In genomic region chr5:116022131-116022530, GRCm38 (mm10) we compare ENCODE assay signal across 10 mouse cellular contexts. TPM values are rescaled to one million over a fixed set of nuclear protein-coding genes. Genes with fewer than 3 reads are reported as not detected.
A peak's percentile ranks its signal among the peaks of the same experiment; 100 is the strongest.
DNase-seq lines count a peak whose midpoint lies in the region; ATAC-seq and TF ChIP-seq lines count a peak whose summit lies in the region.
"Had no signal": no experiment of that assay in that cellular context is flagged by ENCODE, and none has a peak within 500 bp of the region (broad histone marks: within the 10 kb centered on the region; RNA-seq: fewer than 3 reads in every experiment).

No protein-coding gene starts in this region.

- H3K4me3 ChIP-seq in heart, adult 2 months, result peak overlapping the region; percentile 20
- H3K4me3 ChIP-seq in lung, embryonic 15.5 days, result no peak overlapping the region
- no peak overlapping the region for H3K4me3 ChIP-seq in embryonic facial prominence, embryonic 14.5 days (ENCODE audit: low read depth, low read length)
- H3K4me3 ChIP-seq in liver, embryonic 16.5 days (ENCODE audit: low read depth, low read length), result peak overlapping the region; percentile 96
- no peak overlapping the region for H3K4me3 ChIP-seq in thymus, adult 2 months (ENCODE audit: control insufficient read depth, insufficient read depth, low read length)

- H3K36me3 ChIP-seq in heart, adult 2 months (ENCODE audit: control insufficient read depth, insufficient read depth, low read length), result peaks cover 10% of the 10 kb centered on the region
- H3K36me3 ChIP-seq in lung, embryonic 15.5 days, result peaks cover 46% of the 10 kb centered on the region
- H3K36me3 ChIP-seq in embryonic facial prominence, embryonic 14.5 days (ENCODE audit: control insufficient read depth, insufficient read depth, low read length), result peaks cover 52% of the 10 kb centered on the region
- H3K36me3 ChIP-seq in liver, embryonic 16.5 days (ENCODE audit: control insufficient read depth, insufficient read depth), result peaks cover 44% of the 10 kb centered on the region
- H3K36me3 ChIP-seq in thymus, adult 2 months (ENCODE audit: control insufficient read depth, insufficient read depth, low read length), result peaks cover 36% of the 10 kb centered on the region

- no peak for DNase-seq in heart, adult 2 months
- DNase-seq in heart, postnatal 36 days, result no peak
- DNase-seq in lung, postnatal 4 days, result no peak
- DNase-seq in embryonic facial prominence, embryonic 14.5 days (ENCODE audit: low spot score), result no peak
- no peak for DNase-seq in thymus, adult 2 months
- DNase-seq in thymus, adult 18-20 months, result no peak
- DNase-seq: B cell, adult 2 months; kidney, adult 11 months had no signal

- peaks cover 15% of the 10 kb centered on the region for H3K4me1 ChIP-seq in heart, adult 2 months (ENCODE audit: control insufficient read depth, insufficient read depth, low read length)
- H3K4me1 ChIP-seq in lung, embryonic 15.5 days, result peaks cover 13% of the 10 kb centered on the region
- peaks cover 4% of the 10 kb centered on the region; the same call in 1 of the 2 replicates for H3K4me1 ChIP-seq in embryonic facial prominence, embryonic 14.5 days (ENCODE audit: control insufficient read depth, insufficient read depth, low read length)
- peaks cover 56% of the 10 kb centered on the region for H3K4me1 ChIP-seq in liver, embryonic 16.5 days (ENCODE audit: control insufficient read depth, low read depth, low read length)
- H3K4me1 ChIP-seq in thymus, adult 2 months (replicated peaks; ENCODE audit: control insufficient read depth, insufficient read depth, low read length), result peaks cover 14% of the 10 kb centered on the region

- no peaks in the 10 kb centered on the region for H3K9me3 ChIP-seq in lung, embryonic 15.5 days
- no peaks in the 10 kb centered on the region for H3K9me3 ChIP-seq in embryonic facial prominence, embryonic 14.5 days (ENCODE audit: control insufficient read depth, low read length)
- H3K9me3 ChIP-seq in liver, embryonic 16.5 days (replicated peaks; ENCODE audit: control insufficient read depth, low read length), result no peaks in the 10 kb centered on the region

- TF ChIP-seq EP300 in heart, adult 2 months (IDR thresholded peaks at IDR 0.05; ENCODE audit: insufficient read depth, low read depth, low read length), result no peak

- H3K27me3 ChIP-seq in heart, adult 2 months (ENCODE audit: control insufficient read depth, insufficient read depth, low read length), result no peaks in the 10 kb centered on the region
- no peaks in the 10 kb centered on the region for H3K27me3 ChIP-seq in lung, embryonic 15.5 days
- H3K27me3 ChIP-seq in embryonic facial prominence, embryonic 14.5 days (replicated peaks; ENCODE audit: control insufficient read depth, insufficient read depth, low read length), result no peaks in the 10 kb centered on the region
- no peaks in the 10 kb centered on the region for H3K27me3 ChIP-seq in liver, embryonic 16.5 days (ENCODE audit: control insufficient read depth, insufficient read depth, low read depth, low read length)
- no peaks in the 10 kb centered on the region for H3K27me3 ChIP-seq in thymus, adult 2 months (ENCODE audit: control insufficient read depth, insufficient read depth, low read length)

- TF ChIP-seq POLR2A in heart, adult 2 months (IDR thresholded peaks at IDR 0.05; ENCODE audit: insufficient read depth, low read depth, low read length), result no peak
- no peak for TF ChIP-seq POLR2A in thymus, adult 2 months (IDR thresholded peaks at IDR 0.05; ENCODE audit: control insufficient read depth, extremely low read depth, insufficient read depth, low read length, poor library complexity)

- no peaks in the 10 kb centered on the region for H3K79me2 ChIP-seq in heart, adult 2 months (replicated peaks; ENCODE audit: control insufficient read depth, insufficient read depth, low read length)

- peak overlapping the region; percentile 75 for H3K4me2 ChIP-seq in lung, embryonic 15.5 days
- peak overlapping the region; percentile 93; the same call in 1 of the 2 replicates for H3K4me2 ChIP-seq in embryonic facial prominence, embryonic 14.5 days (ENCODE audit: low read depth, low read length)
- H3K4me2 ChIP-seq in liver, embryonic 16.5 days (ENCODE audit: low read depth, low read length), result peak overlapping the region; percentile 55

- TF ChIP-seq CTCF in heart, adult 2 months (IDR thresholded peaks at IDR 0.05), result no peak
- no peak for TF ChIP-seq CTCF in thymus, adult 2 months (IDR thresholded peaks at IDR 0.05; ENCODE audit: borderline replicate concordance, control insufficient read depth, extremely low read depth, insufficient read depth, low read length, poor library complexity)

- ATAC-seq in lung, embryonic 15.5 days (ENCODE audit: borderline replicate concordance, extremely low read depth, low FRiP score, low TSS enrichment), result no peak
- no peak for ATAC-seq in embryonic facial prominence, embryonic 14.5 days (ENCODE audit: low read depth)
- ATAC-seq in liver, embryonic 16.5 days (ENCODE audit: low read depth), result peak; percentile 1; the same call in 1 of the 2 replicates

- WGBS in heart, adult 2 months, result 78% methylated on average over 12 of the region's 12 CpGs
- 91% methylated on average over 12 of the region's 12 CpGs for WGBS in lung, embryonic 15.5 days
- WGBS in embryonic facial prominence, embryonic 14.5 days, result 92% methylated on average over 12 of the region's 12 CpGs
- WGBS in liver, embryonic 16.5 days (ENCODE audit: insufficient replicate concordance), result 45% methylated on average over 12 of the region's 12 CpGs
- WGBS in thymus, adult 2 months, result 90% methylated on average over 12 of the region's 12 CpGs

- intact Hi-C loops in heart, adult 2 months (cut with DNase I), result loop anchor here (10.0 kb wide), 1 partner anchor 367 kb away; no protein-coding TSS in a partner anchor
- intact Hi-C loops in heart, postnatal 36 days (cut with DNase I), result loop anchor here (10.0 kb wide), 1 partner anchor 367 kb away; no protein-coding TSS in a partner anchor

- peak overlapping the region; percentile 94 for H3K27ac ChIP-seq in heart, adult 2 months
- no peak overlapping the region for H3K27ac ChIP-seq in lung, embryonic 15.5 days
- H3K27ac ChIP-seq in embryonic facial prominence, embryonic 14.5 days (replicated peaks; ENCODE audit: low read depth, low read length), result no peak overlapping the region
- H3K27ac ChIP-seq in liver, embryonic 16.5 days (ENCODE audit: low read length), result peak overlapping the region; percentile 99
- no peak overlapping the region for H3K27ac ChIP-seq in thymus, adult 2 months (ENCODE audit: control insufficient read depth, insufficient read depth, low read length)

- H3K9ac ChIP-seq in heart, adult 2 months (ENCODE audit: low read depth, low read length), result no peak overlapping the region
- no peak overlapping the region for H3K9ac ChIP-seq in lung, embryonic 15.5 days
- no peak overlapping the region for H3K9ac ChIP-seq in embryonic facial prominence, embryonic 14.5 days (ENCODE audit: low read depth, low read length)
- H3K9ac ChIP-seq in liver, embryonic 16.5 days (ENCODE audit: low read depth, low read length), result peak overlapping the region; percentile 99

RNA-seq across cellular contexts. Expression of gene Prkab1, which starts 2.2 kb away (rescaled TPM):
- 10 to 100 TPM; 50.6 to 55.5 TPM for total RNA-seq in heart, adult 2 months (2021)
- 64.8 and 69.7 TPM in 2 replicates for polyA plus RNA-seq in heart, adult 2 months (2012; rRNA removed)
- 10 to 100 TPM; 48.7 to 58.3 TPM for total RNA-seq in heart, postnatal 36 days (2021)
- 66.8 and 74.3 TPM in 2 replicates for polyA plus RNA-seq in lung, embryonic 15.5 days (2015; fragmentation: Nextera tagmentation; extraction: Ambion mirVana)
- polyA plus RNA-seq in embryonic facial prominence, embryonic 14.5 days (2014; fragmentation: Nextera tagmentation; extraction: Ambion mirVana), result 49.9 and 61.4 TPM in 2 replicates
- polyA plus RNA-seq in liver, embryonic 16.5 days (2015; fragmentation: Nextera tagmentation; extraction: Ambion mirVana), result 85.4 and 92.5 TPM in 2 replicates
- polyA plus RNA-seq in thymus, adult 2 months (2012; rRNA removed), result 102 and 109 TPM in 2 replicates

Comparison
In these comparisons a context has a peak if more than half of its experiments do, and no peak if none do; other contexts are left out.
1. H3K27ac ChIP-seq: peak in heart, adult 2 months (single experiment) and liver, embryonic 16.5 days (single experiment); none in lung, embryonic 15.5 days (single experiment), embryonic facial prominence, embryonic 14.5 days (single experiment) and thymus, adult 2 months (single experiment).
2. H3K4me3 ChIP-seq: peak in heart, adult 2 months (single experiment) and liver, embryonic 16.5 days (single experiment); none in lung, embryonic 15.5 days (single experiment), embryonic facial prominence, embryonic 14.5 days (single experiment) and thymus, adult 2 months (single experiment).
3. Peak in every context shown above with its lines, with median percentiles within 50 percentile points of each other: H3K4me2 ChIP-seq.